Mouse (Mus musculus): Measurements from ENCODE around the gene Zbtb7b.

GRCm38 (mm10) chr3:89402693-89403092, 8.1 kb upstream of the Zbtb7b start, which contains the start of gene Lenep:
- TF ChIP-seq CTCF (conservative IDR thresholded peaks at IDR 0.05; ENCODE audit: low read length) (no peak), NANOG (IDR thresholded peaks at IDR 0.05; ENCODE audit: borderline replicate concordance, low read length) (no peak)

Data from E14TG2a.4 (cell line).